ENCODE assay signal across 8 mouse cellular contexts in genomic region chr14:122953331-122953730, GRCm38 (mm10). TPM values are rescaled to one million over a fixed set of nuclear protein-coding genes. Genes with fewer than 3 reads are reported as not detected.
DNase-seq lines count a peak whose midpoint lies in the region; ATAC-seq and TF ChIP-seq lines count a peak whose summit lies in the region.

No protein-coding gene starts in this region.

- H3K27me3 ChIP-seq in heart, embryonic 16.5 days (ENCODE audit: control insufficient read depth, insufficient read depth, low read length): no peaks in the 10 kb centered on the region
- H3K27me3 ChIP-seq in liver, postnatal 0 days (ENCODE audit: insufficient read depth, low read length): no peaks in the 10 kb centered on the region
- no peaks in the 10 kb centered on the region for H3K27me3 ChIP-seq in neural tube, embryonic 15.5 days (replicated peaks)

- no peak overlapping the region for H3K9ac ChIP-seq in heart, embryonic 16.5 days (ENCODE audit: low read length)
- no peak overlapping the region for H3K9ac ChIP-seq in liver, postnatal 0 days (replicated peaks)
- no peak overlapping the region for H3K9ac ChIP-seq in neural tube, embryonic 15.5 days (replicated peaks)

- whole genome bisulfite sequencing in heart, embryonic 16.5 days: 9% methylated on average over 1 of the region's 1 CpGs
- 7% methylated on average over 1 of the region's 1 CpGs for WGBS in liver, postnatal 0 days (ENCODE audit: insufficient replicate concordance)
- WGBS in neural tube, embryonic 15.5 days: 10% methylated on average over 1 of the region's 1 CpGs

- peak; percentile 72 for TF ChIP-seq CTCF in liver, postnatal 0 days (IDR thresholded peaks at IDR 0.05; ENCODE audit: low read depth)

- H3K4me3 ChIP-seq in heart, embryonic 16.5 days (ENCODE audit: low read length): no peak overlapping the region
- no peak overlapping the region for H3K4me3 ChIP-seq in liver, postnatal 0 days (ENCODE audit: low read depth, low read length)
- H3K4me3 ChIP-seq in neural tube, embryonic 15.5 days (replicated peaks): no peak overlapping the region

- DNase-seq in A20 (ENCODE audit: low read depth, low spot score) (peak; percentile 60), R1 (ENCODE audit: low read depth, low spot score) (peak; percentile 42)
- peak; percentile 57 for DNase-seq in embryo, embryonic 10 days (ENCODE audit: low spot score)
- DNase-seq in kidney, postnatal 14 days: peak; percentile 75
- peak; percentile 45 for DNase-seq in liver, postnatal 0 days
- peak; percentile 52 for DNase-seq in thymus, postnatal 25 days

- no peak for TF ChIP-seq EP300 in liver, postnatal 0 days (IDR thresholded peaks at IDR 0.05; ENCODE audit: low read depth)

- H3K9me3 ChIP-seq in heart, embryonic 16.5 days (replicated peaks; ENCODE audit: control insufficient read depth, low read length): no peaks in the 10 kb centered on the region
- H3K9me3 ChIP-seq in liver, postnatal 0 days (ENCODE audit: low read length): no peaks in the 10 kb centered on the region
- H3K9me3 ChIP-seq in neural tube, embryonic 15.5 days (replicated peaks): no peaks in the 10 kb centered on the region

- H3K4me1 ChIP-seq in heart, embryonic 16.5 days (ENCODE audit: control insufficient read depth, insufficient read depth, low read length): no peaks in the 10 kb centered on the region
- H3K4me1 ChIP-seq in liver, postnatal 0 days (ENCODE audit: insufficient read depth): no peaks in the 10 kb centered on the region
- H3K4me1 ChIP-seq in neural tube, embryonic 15.5 days: no peaks in the 10 kb centered on the region

- peak; percentile 65; the same call in 1 of the 2 replicates for ATAC-seq in heart, embryonic 16.5 days (replicated peaks; ENCODE audit: extremely low read depth, insufficient read depth, low FRiP score)
- ATAC-seq in liver, postnatal 0 days: peak; percentile 62
- peak; percentile 81 for ATAC-seq in neural tube, embryonic 15.5 days (ENCODE audit: low FRiP score)

- no peak overlapping the region for H3K27ac ChIP-seq in heart, embryonic 16.5 days (ENCODE audit: low read length)
- H3K27ac ChIP-seq in liver, postnatal 0 days (ENCODE audit: low read depth): no peak overlapping the region
- no peak overlapping the region for H3K27ac ChIP-seq in neural tube, embryonic 15.5 days (replicated peaks)

- no peaks in the 10 kb centered on the region for H3K36me3 ChIP-seq in heart, embryonic 16.5 days (ENCODE audit: control insufficient read depth, insufficient read depth)
- no peaks in the 10 kb centered on the region for H3K36me3 ChIP-seq in liver, postnatal 0 days (replicated peaks; ENCODE audit: insufficient read depth, low read length)
- H3K36me3 ChIP-seq in neural tube, embryonic 15.5 days: peaks cover 2% of the 10 kb centered on the region; the same call in 1 of the 2 replicates

- no peak overlapping the region for H3K4me2 ChIP-seq in heart, embryonic 16.5 days (ENCODE audit: low read depth, low read length)
- no peak overlapping the region for H3K4me2 ChIP-seq in liver, postnatal 0 days (ENCODE audit: low read depth, low read length)
- no peak overlapping the region for H3K4me2 ChIP-seq in neural tube, embryonic 15.5 days

RNA-seq across cellular contexts. Expression of gene Tmtc4, which starts 30.5 kb away (rescaled TPM):
- polyA plus RNA-seq in heart, embryonic 16.5 days (2015; fragmentation: Nextera tagmentation; extraction: Ambion mirVana): 13.2 and 15.3 TPM in 2 replicates
- 1.5 and 1.8 TPM in 2 replicates for polyA plus RNA-seq in liver, postnatal 0 days (2015; fragmentation: Nextera tagmentation; extraction: Ambion mirVana)
- 49.0 and 57.2 TPM in 2 replicates for polyA plus RNA-seq in neural tube, embryonic 15.5 days (2015; fragmentation: Nextera tagmentation; extraction: Ambion mirVana)

RNA-seq across cellular contexts. Expression of gene Ggact, which starts 39.8 kb away (rescaled TPM):
- 14.7 and 16.1 TPM in 2 replicates for polyA plus RNA-seq in heart, embryonic 16.5 days (2015; fragmentation: Nextera tagmentation; extraction: Ambion mirVana)
- 74.0 and 78.4 TPM in 2 replicates for polyA plus RNA-seq in liver, postnatal 0 days (2015; fragmentation: Nextera tagmentation; extraction: Ambion mirVana)
- 9.6 and 13.0 TPM in 2 replicates for polyA plus RNA-seq in neural tube, embryonic 15.5 days (2015; fragmentation: Nextera tagmentation; extraction: Ambion mirVana)
